Mouse (Mus musculus) heart, adult 2 months (tissue): ENCODE data around the gene Fez2. TPM values are rescaled to one million over a fixed set of nuclear protein-coding genes. Genes with fewer than 3 reads are reported as not detected.

Experiments used
- DNase-seq, 2 experiments: peaks; one replicate each; pipeline ENCODE4 v3.0.0; 2021
- H3K27ac ChIP-seq: fragments of 200-600 bp; 2 replicates; pipeline ENCODE4 v1.8.1; 2022
- H3K27me3 ChIP-seq: fragments of 200-500 bp; 2 replicates; pipeline ENCODE4 v1.6.1; 2012; ENCODE audit warnings: mild to moderate bottlenecking, low read length, inconsistent platforms, mixed read lengths; ENCODE audit not compliant: control insufficient read depth, insufficient read depth
- H3K36me3 ChIP-seq: fragments of 200-500 bp; 2 replicates; pipeline ENCODE4 v1.6.1; 2012; ENCODE audit warnings: low read length, inconsistent platforms; ENCODE audit not compliant: control insufficient read depth, insufficient read depth
- H3K4me1 ChIP-seq: fragments of 200-500 bp; 2 replicates; pipeline ENCODE4 v1.6.1; 2011; ENCODE audit warnings: low read length; ENCODE audit not compliant: control insufficient read depth, insufficient read depth
- H3K4me3 ChIP-seq: fragments of 200-600 bp; 2 replicates; pipeline ENCODE4 v1.8.1; 2022
- H3K79me2 ChIP-seq: fragments of 200-500 bp; replicated peaks from 2 replicates; pipeline ENCODE4 v1.6.1; 2012; ENCODE audit warnings: mild to moderate bottlenecking, inconsistent platforms, low read length, moderate library complexity, mixed read lengths; ENCODE audit not compliant: control insufficient read depth, insufficient read depth
- H3K9ac ChIP-seq: fragments of 200-500 bp; 2 replicates; pipeline ENCODE4 v1.6.1; 2012; ENCODE audit warnings: low read depth, mild to moderate bottlenecking, control low read depth, inconsistent platforms, low read length, mixed read lengths
- CTCF ChIP-seq: fragments of 200-600 bp; IDR thresholded peaks from 2 replicates; pipeline ENCODE4 v1.8.1; 2022; ENCODE audit warnings: antibody characterized with exemption, mild to moderate bottlenecking, moderate library complexity
- EP300 ChIP-seq: fragments of 200-500 bp; IDR thresholded peaks from 2 replicates; pipeline ENCODE4 v1.6.1; 2011; ENCODE audit warnings: low read depth, low read length, control low read depth; ENCODE audit not compliant: insufficient read depth
- POLR2A ChIP-seq: fragments of 200-500 bp; IDR thresholded peaks from 2 replicates; pipeline ENCODE4 v1.6.1; 2011; ENCODE audit warnings: mild to moderate bottlenecking, low read depth, low read length, control low read depth; ENCODE audit not compliant: insufficient read depth
- WGBS: fragments of 180-500 bp; shearing (Covaris S2); methylation state at CpG from one replicate; pipeline ENCODE4 v1.1.7; 2018; 5-methylcytosine and 5-hydroxymethylcytosine counted together
- intact Hi-C: fragments of 180-260 bp; cut with DNase I; formaldehyde crosslinking; loops from one replicate; pipeline ENCODE4 v1.15.1; 2025
- polyA plus RNA-seq: library from polyadenylated mRNA; depleted of rRNA; stranded (reverse); fragments of >200 nt; gene quantifications from 2 replicates; pipeline ENCODE4 v1.2.3, GENCODE M21; 2012
- total RNA-seq, 2 experiments: library from RNA; stranded (reverse); gene quantifications; 2 replicates each; pipeline ENCODE4 v1.2.3; 2021

Gene Fez2
- total and polyA plus RNA-seq, 3 experiments, result 50.4 to 80.1 (median 76.7) TPM

DNA sequence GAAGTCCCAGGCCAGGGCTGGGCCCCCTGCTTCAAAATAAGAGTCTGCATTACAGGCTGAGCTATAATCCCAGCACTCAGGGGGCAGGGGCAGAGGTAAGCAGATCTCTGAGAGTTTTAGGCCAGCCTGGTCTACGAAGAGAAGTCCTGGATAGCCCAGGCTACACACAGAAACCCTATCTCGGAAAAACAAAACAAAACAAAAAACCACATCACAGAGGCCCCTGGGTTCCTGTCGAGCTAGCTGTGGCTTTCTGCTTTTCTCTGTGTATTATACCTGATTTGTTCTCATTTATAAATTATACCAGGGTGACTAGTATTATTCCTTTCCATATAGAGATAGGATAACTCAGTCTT is 65.5 kb downstream of the Fez2 start:
- Histone ChIP-seq H3K27ac (no peak overlapping the region), H3K4me3 (no peak overlapping the region), H3K4me1 (peaks cover 8% of the 10 kb centered on the region), H3K36me3 (peaks cover 14% of the 10 kb centered on the region), H3K27me3 (no peaks in the 10 kb centered on the region), H3K79me2 (no peaks in the 10 kb centered on the region), H3K9ac (no peak overlapping the region)
- peak in 1 of 2 experiments; percentile 16 for DNase-seq
- intact Hi-C loops, result no loop called here
- WGBS, result 86% methylated on average over 3 of the region's 3 CpGs
- TF ChIP-seq CTCF (no peak), EP300 (no peak), POLR2A (no peak)

DNA sequence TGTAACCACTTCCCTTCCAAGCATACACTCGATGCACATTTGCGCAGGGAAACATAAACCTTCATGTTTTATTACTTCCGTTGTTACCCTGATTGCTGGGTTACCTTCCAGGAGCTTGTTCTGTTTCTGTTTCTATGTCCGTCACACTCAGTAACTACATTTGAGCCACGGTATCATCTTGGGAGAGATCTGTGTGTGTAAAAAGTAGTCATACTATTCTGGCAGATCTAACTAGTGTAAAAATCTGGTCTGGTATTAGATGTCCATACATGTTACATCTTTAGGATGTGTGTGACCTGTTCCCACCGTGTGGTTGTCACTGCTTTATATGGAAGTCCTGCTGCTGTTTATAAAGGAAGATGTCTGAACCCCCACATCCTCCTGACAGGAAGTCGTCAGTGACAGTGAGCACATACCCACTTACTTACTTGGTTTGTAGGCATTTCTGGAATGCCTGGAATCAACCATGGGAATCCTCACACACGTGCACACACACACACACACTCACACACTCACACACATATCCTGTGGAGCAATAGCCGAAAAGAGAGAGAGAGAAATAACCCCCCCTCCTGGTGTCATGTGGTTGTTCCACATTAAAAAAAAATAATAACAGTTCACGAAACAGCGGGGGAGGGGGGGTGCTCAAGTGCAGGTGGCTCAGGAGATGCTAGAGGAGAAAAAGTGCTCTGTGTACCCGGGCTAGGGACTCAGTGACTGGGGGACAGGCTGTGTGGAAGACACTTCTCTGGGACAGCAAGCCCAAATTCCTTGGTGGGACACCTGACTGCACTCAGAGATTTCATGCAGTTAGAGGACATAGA is 66.1 kb downstream of the Fez2 start:
- intact Hi-C loops, result no loop called here
- no peak overlapping the region for H3K4me3 ChIP-seq
- TF ChIP-seq POLR2A (no peak), CTCF (no peak), EP300 (no peak)
- no peak for DNase-seq
- no peak overlapping the region for H3K27ac ChIP-seq
- peaks cover 14% of the 10 kb centered on the region for H3K36me3 ChIP-seq
- 50% methylated on average over 12 of the region's 12 CpGs for WGBS
- H3K27me3 ChIP-seq, result no peaks in the 10 kb centered on the region
- H3K79me2 ChIP-seq, result no peaks in the 10 kb centered on the region
- peaks cover 8% of the 10 kb centered on the region for H3K4me1 ChIP-seq
- no peak overlapping the region for H3K9ac ChIP-seq

DNA sequence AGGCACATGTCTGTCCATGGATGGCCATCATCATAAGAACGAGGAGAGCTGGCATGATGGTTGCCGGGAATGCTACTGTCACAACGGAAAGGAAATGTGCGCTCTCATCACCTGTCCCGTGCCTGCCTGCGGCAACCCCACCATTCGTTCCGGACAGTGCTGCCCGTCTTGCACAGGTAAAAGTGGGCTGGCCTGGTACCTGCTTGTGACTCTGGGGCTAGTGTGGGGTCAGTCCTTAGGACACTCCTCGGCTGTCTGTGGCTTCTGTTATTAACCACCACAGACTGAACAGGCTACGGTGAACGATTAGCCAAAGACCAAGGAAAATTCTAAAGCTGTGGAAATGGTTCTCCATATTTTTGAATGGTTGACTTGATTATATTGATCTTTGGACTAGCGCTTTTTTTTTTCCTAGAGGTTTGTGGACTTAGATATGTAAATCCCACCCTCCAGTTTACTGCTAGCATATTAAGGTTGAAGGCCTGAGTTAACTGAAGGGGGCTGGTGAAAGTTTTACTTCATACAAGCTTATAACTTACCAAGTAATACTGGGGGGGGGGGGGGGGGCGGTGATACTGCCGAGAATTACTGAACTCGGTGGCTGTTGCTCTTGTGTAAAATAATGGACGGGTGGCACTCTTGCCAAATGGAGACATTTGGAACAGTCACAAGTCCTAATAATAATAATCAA is 70.7 kb downstream of the Fez2 start:
- intact Hi-C loops, result no loop called here
- Histone ChIP-seq H3K27me3 (no peaks in the 10 kb centered on the region), H3K4me1 (peaks cover 3% of the 10 kb centered on the region), H3K36me3 (no peaks in the 10 kb centered on the region; the same call in 1 of the 2 replicates), H3K27ac (no peak overlapping the region), H3K9ac (no peak overlapping the region), H3K79me2 (no peaks in the 10 kb centered on the region), H3K4me3 (no peak overlapping the region)
- 95% methylated on average over 17 of the region's 17 CpGs for WGBS
- peak in 1 of 2 experiments; percentile 15 for DNase-seq
- no peak for TF ChIP-seq POLR2A
- no peak for TF ChIP-seq EP300
- no peak for TF ChIP-seq CTCF

DNA sequence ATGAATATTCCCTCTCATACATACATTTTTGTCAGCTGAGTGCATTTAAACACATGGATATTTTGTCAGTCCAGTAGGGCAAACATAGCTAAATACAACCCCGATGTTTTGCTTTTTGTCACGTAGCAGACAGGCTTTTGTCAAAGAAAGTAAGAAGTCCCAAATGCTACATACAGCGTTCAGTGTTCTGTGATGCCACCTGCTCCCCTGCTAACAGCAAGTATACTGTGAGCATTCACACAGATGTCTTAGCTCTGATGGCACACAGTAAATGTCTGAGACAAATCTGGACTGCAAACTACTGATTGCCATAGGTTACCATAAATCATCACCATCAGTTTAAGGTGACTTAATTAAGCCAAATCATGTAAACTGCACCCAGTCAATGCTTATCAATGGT is 74.3 kb downstream of the Fez2 start:
- no peak overlapping the region for H3K4me3 ChIP-seq
- no peaks in the 10 kb centered on the region; the same call in 1 of the 2 replicates for H3K36me3 ChIP-seq
- intact Hi-C loops, result no loop called here
- H3K9ac ChIP-seq, result no peak overlapping the region
- H3K79me2 ChIP-seq, result no peaks in the 10 kb centered on the region
- no peaks in the 10 kb centered on the region for H3K27me3 ChIP-seq
- 98% methylated on average over 3 of the region's 3 CpGs for WGBS
- no peak for DNase-seq
- H3K4me1 ChIP-seq, result no peaks in the 10 kb centered on the region
- TF ChIP-seq POLR2A (no peak), CTCF (no peak), EP300 (no peak)
- H3K27ac ChIP-seq, result no peak overlapping the region

- no peaks in the 10 kb centered on the region for H3K79me2 ChIP-seq
- no peak overlapping the region for H3K27ac ChIP-seq
- peak in 1 of 2 experiments; percentile 3 for DNase-seq
- H3K27me3 ChIP-seq, result no peaks in the 10 kb centered on the region
- H3K4me3 ChIP-seq, result no peak overlapping the region
- no peak overlapping the region for H3K9ac ChIP-seq
- 90% methylated on average over 8 of the region's 8 CpGs for WGBS
- no peaks in the 10 kb centered on the region for H3K4me1 ChIP-seq
- H3K36me3 ChIP-seq, result no peaks in the 10 kb centered on the region; the same call in 1 of the 2 replicates
- TF ChIP-seq EP300, result no peak
- no peak for TF ChIP-seq POLR2A
- no peak for TF ChIP-seq CTCF
- intact Hi-C loops, result no loop called here
Observed at GRCm38 (mm10) chr17:78335250-78335649, 82.7 kb downstream of the Fez2 start.

GRCm38 (mm10) chr17:78333275-78333674 is 84.7 kb downstream of the Fez2 start:
- Histone ChIP-seq H3K79me2 (no peaks in the 10 kb centered on the region), H3K9ac (no peak overlapping the region), H3K27ac (no peak overlapping the region), H3K4me3 (no peak overlapping the region), H3K27me3 (no peaks in the 10 kb centered on the region), H3K4me1 (peaks cover 1% of the 10 kb centered on the region; the same call in 1 of the 2 replicates), H3K36me3 (no peaks in the 10 kb centered on the region; the same call in 1 of the 2 replicates)
- no peak for TF ChIP-seq POLR2A
- no peak for TF ChIP-seq EP300
- TF ChIP-seq CTCF, result no peak
- DNase-seq, result no peak
- intact Hi-C loops, result no loop called here
- WGBS, result 86% methylated on average over 10 of the region's 10 CpGs
